Mouse (Mus musculus): ENCODE data around the gene Gm32687. TPM values are rescaled to one million over a fixed set of nuclear protein-coding genes. Genes with fewer than 3 reads are reported as not detected.
"Not testable (repeated sequence)": the region's sequence is repeated elsewhere in the genome, so short reads cannot be mapped to it uniquely, and the experiment has no call there.

Gm32687 gene
- total RNA-seq (2021) = 1 to 10 TPM; 2.7 to 2.9 TPM

DNA sequence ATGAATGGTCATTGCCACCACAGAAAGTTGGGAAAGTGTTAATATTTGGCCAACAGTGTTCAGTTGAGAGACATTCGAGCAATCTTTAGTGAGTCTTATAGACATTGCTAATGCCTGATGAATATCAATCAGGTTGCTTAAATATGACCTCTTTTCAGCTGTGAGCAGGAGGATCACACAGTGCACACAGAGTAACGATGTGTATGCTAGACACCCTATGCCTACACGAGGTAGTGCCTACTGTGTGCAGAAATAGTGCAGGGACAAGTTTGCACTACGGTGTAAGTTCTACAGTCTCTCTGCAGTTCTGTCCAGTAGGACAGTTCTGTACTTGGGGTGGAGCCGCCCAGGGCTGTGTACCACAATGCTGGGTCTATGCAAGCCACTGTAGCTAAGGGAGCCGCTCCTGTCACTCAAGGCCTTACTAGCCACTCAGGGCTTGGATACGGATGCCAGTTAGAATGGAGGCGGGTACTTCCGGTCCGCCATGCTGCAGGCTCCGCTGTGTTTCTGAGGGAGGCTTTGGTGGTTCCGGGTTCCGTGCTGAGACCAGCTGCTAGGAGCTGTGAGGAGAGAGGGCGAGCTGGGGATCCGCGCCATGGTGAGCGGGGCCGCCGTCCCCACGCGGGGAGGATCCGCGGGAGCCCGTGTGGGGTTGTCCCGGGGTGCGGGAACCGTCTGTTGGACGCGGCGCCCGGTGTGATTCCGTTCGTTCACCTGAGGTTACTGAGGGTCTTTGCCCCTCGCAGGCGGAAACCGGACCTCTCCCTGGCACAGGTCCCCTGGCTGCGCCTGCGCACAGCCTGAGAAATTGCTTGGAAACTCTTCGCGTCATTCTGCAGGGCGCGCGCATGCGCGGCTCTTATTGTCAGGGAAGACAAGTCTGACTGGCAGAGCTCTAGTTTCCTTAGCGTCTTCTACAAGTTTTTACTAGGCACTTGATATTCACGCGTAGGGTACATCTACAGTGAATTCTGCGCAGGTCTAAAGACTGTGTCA, at the start of gene Gm32687:
Gene Gm32687 (plus strand): TSS at position 526 of the 999 bp plus-strand sequence.
- peak in 1 of 2 experiments; percentile 2 for DNase-seq (ENCODE audit: extremely low spot score in 1 of 2, low spot score in 1 of 2)

DNA sequence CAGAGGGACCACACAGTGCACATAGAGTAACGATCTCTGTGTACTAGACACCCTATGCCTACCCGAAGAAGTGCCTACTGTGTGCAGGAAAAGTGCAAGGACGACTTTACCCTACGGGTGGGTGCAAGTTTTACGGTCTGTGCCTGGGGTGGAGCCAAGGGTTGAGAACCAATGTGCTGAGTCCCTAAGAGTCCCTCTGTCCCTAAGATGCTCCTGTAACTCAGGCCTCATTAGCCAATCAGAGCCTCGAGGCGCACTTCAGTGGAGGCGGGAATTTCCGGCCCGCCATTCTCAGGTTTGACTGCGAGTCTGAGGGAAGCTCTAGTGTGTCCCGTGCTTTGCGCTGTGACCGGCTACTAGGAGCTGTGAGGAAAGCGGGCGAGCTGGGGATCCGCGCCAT, 17.5 kb upstream of the Gm32687 start:
- not testable (repeated sequence) for DNase-seq (ENCODE audit: extremely low spot score in 1 of 2, low spot score in 1 of 2)

- DNase-seq (ENCODE audit: extremely low spot score in 1 of 2, low spot score in 1 of 2) = not testable (repeated sequence)
Measured at GRCm38 (mm10) chr10:81929842-81930743, 66.4 kb downstream of the Gm32687 start, which contains the start of gene Zfp781. TSS of gene Zfp781 (minus strand) at chr10:81930480.

Other genes starting within 250 kb of the Gm32687 start
- gene Sirt6, start 236.1 kb upstream of the Gm32687 start, total RNA-seq (2021) = 10 to 100 TPM; 23.5 to 30.9 TPM
- 10 to 100 TPM; 30.8 to 39.0 TPM for gene Ankrd24, start 235.4 kb upstream of the Gm32687 start, total RNA-seq (2021)
- gene Gm10778, start 214.9 kb upstream of the Gm32687 start, total RNA-seq (2021) = 1 to 10 TPM; 4.7 to 5.3 TPM
- gene Zfp433, start 159.1 kb upstream of the Gm32687 start, total RNA-seq (2021) = 10 to 100 TPM; 11.3 to 11.7 TPM
- 1 to 10 TPM; 7.3 to 7.5 TPM for gene Gm3055, start 92.8 kb upstream of the Gm32687 start, total RNA-seq (2021)
- gene Gm4767, start 51.7 kb upstream of the Gm32687 start, total RNA-seq (2021) = 1 to 10 TPM; 3.0 to 3.1 TPM
- gene Zfp781, start 66.5 kb downstream of the Gm32687 start, total RNA-seq (2021) = 1 to 10 TPM; 3.2 to 3.8 TPM
- 10 to 100 TPM in 1 of 2 experiments, 1 to 10 TPM in 1; 10.0 to 12.2 TPM for gene Zfp873, start 184.2 kb downstream of the Gm32687 start, total RNA-seq (2021)
- 1 to 10 TPM; 7.5 to 7.7 TPM for gene BC024063, start 219.4 kb downstream of the Gm32687 start, total RNA-seq (2021)